Mouse (Mus musculus) liver, postnatal 0 days (tissue): Measurements from ENCODE around the gene Hist1h4c.

Experiments used
- CTCF ChIP-seq: sonication (generic); IDR thresholded peaks from 2 replicates; pipeline ENCODE4 v1.5.1; 2016; ENCODE audit warnings: antibody characterized with exemption, low read depth
- EP300 ChIP-seq: IDR thresholded peaks from 2 replicates; pipeline ENCODE4 v1.6.1; 2016; ENCODE audit warnings: antibody characterized with exemption, low read depth, mild to moderate bottlenecking

- TF ChIP-seq CTCF: no peak
- TF ChIP-seq EP300: no peak
These were observed 43.8 kb upstream of the Hist1h4c start for GRCm38 (mm10) chr13:23742007-23742406.
